Mouse (Mus musculus) cerebellum, adult 2 months (tissue): ENCODE measurements around the gene D17H6S53E.

ENCODE experiments used
- CTCF ChIP-seq: fragments of 200-500 bp; IDR thresholded peaks from 2 replicates; pipeline ENCODE4 v1.5.1; 2011; ENCODE audit warnings: low read depth, mild to moderate bottlenecking, control low read depth, low read length, moderate library complexity, borderline replicate concordance; ENCODE audit not compliant: insufficient read depth
- POLR2A ChIP-seq: fragments of 200-500 bp; IDR thresholded peaks from 2 replicates; pipeline ENCODE4 v1.6.1; 2011; ENCODE audit warnings: low read length, control low read depth, borderline replicate concordance; ENCODE audit not compliant: insufficient read depth

DNA sequence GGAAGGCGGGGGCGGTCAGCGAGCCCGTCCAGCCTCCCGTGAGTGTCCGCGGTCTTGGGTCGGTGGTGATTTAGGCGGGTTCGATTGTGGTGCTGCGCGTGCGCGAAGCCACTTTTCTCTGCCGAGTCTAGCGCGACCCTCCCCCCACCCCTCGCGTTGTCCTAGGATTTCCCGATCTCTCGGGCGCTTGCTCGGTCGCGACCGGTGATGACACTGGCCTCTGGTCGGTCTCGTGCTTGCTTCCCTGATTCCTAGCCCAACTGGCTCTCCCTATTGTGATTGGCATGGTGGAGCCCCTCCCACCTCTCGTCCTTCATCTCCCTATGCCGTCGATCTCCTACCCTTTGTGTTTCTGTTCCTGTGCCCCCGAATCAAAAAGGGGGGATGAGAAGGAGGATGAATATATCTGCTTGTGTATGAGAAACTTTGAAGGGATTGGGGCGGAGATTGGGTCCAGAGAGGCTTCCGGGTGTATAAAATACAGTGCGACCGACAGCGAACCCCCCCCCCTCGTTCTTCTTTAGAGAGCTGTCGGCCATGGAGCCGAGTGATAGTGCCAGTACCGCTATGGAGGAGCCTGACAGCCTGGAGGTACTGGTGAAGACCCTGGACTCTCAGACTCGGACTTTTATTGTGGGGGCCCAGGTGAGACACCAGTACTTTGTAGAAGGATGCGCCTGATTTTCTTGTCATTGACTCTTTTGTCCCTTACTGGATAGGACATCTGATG is 9.6 kb downstream of the D17H6S53E start:
- TF ChIP-seq POLR2A (no peak), CTCF (no peak)
